Mouse (Mus musculus) left cerebral cortex, adult 11 months (tissue): ENCODE measurements around the gene Clk3.

Experiments
- DNase-seq: peaks from one replicate; pipeline ENCODE4 v3.0.0; 2022; ENCODE audit warnings: low spot score

Clk3 gene

DNA sequence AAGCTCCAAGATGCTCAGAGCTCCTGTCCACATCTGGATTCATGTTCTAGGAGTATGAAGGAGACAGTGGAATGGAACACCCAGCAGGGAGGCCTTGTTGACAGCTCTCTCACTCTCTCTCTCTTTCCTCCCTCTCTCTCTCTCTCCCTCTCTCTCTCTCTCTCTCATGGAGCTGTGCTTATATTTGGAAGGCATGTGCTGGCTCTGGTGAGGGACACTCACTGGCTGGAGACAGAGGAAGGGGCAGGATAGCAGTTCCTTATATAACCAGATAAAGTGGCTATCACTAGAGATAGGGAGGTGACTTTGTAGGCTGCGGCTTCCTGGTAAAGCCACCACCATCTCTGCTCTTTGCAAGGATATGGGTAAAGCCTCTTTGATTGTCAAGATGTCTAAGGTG is 4.6 kb upstream of the Clk3 start:
- DNase-seq: no peak

DNA sequence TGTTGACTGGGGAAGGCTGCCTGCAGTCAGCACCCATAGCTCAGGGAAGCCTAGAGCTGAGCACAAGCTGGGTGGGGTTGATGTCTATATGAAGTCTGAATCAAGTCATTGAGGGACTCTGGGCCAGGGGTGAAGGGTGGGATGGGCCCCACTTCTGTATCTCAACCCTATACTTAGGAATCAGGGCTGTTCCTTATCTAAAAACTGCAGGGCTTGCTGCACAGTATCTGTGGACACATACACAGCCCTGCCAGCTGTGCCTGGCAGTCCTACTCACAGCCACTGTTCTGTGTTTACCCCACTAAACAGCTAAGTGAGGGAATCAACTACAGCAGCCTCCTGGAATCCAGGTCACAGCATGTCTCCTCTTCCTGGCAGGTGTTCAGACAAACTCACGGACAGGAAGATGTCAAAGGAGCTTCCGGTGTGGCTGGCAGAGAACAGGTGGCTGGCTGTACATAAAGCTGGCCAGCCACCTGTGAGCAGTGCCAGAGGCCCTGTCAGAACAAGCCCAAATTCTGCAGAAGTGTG is 3.9 kb upstream of the Clk3 start:
- DNase-seq: no peak

DNA sequence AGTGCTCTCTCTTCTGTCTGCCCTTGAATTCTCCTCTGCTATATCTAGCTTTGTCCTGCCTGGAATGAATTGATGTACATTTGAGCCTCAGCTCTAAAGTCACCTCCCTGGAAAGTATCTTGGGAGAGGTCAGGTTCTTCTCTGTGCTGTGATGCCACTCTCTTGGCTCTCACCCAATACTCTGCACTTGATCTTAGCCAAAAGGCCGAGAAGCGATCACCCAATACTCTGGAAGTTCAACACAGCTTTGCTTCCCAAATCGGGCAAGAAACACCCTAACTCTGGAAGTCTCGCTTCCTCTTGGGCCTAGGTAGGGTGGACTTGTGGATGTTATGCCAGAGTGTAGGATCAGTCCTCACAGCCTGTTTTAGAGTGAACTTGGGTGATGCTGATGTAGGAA is 1.6 kb upstream of the Clk3 start:
- DNase-seq: no peak

DNA sequence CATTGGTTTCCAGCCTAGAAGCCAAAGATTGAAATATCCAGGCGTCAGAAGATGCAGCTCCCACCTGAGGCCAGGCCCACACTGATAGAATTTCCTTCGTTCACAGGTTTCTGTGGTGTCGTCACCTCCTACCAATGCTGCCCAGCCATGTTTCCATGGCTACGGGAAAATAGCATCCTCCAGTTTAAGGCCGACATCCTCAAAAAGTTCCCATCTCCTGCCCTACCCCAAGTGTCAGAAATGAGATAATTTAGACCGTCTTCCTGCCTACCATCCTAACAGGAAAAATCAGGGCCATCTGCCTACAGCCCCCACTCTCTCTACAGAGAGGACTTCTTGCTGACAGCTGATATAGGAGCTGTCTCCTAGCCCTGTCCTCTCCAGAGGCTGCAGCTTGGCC is 771 bp upstream of the Clk3 start:
- no peak for DNase-seq

DNA sequence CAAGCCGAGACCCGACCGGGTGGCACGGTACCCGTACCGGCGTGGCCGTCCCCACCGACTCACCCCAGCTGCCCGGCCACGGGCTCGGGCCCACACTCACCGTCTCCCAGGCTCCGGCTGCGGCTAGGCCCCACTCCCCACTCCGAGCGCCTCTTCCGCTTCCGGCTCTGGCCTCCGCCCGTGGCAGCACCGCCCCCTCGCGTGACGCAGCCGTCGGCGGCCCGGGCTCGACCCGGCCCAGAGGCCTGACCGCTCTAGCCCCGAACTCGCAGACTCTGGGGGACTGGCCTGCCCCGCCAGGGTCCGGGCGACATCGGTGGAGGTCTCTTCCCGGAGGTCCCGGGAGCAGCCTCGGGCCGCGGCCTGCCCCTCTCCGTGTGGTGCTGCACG is 691 bp downstream of the Clk3 start:
- DNase-seq: peak; percentile 89

DNA sequence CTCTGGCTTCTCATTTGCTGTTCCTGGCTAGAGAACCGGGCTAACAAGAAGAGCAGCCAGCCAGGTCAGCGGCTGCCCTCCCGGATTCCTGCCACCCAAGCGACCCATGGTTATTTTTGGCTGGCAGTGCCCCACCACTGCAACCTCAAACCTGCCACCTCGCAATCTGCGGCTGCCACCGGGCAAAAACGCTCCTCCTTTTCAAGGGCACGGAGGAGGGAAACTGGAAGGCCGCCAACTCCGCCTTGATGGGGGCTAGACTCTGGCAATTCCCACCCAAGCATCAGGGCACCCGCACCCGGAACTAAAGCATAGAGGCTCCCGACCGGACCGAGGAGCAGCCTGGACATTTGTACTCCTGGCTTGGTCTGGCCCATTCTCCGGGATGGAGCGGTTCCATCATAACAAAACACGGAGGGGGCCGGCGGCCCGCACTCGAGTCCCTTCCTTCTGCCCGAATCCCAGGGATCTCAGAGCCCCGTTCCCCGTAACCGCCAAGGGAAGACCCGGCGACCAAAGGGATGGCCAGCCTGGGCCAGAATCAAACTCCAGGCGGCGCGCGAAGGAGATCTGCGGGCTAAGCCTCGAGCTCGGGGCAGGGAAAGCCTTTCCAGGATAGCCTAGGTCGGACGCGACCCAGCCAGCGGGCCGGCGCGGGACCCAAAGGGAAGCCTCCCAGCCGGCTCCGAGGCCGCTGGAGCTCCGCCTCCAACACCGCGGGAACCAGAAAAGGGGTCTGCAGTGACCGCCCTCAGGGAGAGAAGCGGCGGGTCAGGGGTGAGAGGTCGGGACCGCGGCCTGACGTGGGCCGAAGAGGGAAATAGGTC is 1.3 kb downstream of the Clk3 start:
- peak; percentile 67 for DNase-seq

DNA sequence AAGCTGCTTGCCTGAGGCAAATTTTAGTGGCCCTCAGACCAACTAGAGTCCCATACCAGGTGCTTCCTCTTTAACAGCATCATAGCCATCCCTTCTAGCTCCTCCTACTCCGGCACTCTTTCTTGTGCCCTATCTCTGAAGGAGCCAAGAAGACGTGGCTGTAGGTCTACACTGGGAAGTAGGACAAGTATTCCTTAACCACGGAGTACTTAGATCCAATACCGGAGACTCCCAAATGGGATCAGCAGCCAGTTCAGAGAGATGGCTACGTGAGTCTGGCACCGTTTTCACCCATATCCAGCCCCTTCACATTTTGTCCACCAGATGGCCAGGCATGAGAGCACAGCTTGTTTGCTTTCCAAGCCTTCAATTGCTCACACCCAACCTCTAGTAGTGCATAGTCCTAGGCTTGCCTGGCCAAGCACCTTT is 3.1 kb downstream of the Clk3 start:
- no peak for DNase-seq

DNA sequence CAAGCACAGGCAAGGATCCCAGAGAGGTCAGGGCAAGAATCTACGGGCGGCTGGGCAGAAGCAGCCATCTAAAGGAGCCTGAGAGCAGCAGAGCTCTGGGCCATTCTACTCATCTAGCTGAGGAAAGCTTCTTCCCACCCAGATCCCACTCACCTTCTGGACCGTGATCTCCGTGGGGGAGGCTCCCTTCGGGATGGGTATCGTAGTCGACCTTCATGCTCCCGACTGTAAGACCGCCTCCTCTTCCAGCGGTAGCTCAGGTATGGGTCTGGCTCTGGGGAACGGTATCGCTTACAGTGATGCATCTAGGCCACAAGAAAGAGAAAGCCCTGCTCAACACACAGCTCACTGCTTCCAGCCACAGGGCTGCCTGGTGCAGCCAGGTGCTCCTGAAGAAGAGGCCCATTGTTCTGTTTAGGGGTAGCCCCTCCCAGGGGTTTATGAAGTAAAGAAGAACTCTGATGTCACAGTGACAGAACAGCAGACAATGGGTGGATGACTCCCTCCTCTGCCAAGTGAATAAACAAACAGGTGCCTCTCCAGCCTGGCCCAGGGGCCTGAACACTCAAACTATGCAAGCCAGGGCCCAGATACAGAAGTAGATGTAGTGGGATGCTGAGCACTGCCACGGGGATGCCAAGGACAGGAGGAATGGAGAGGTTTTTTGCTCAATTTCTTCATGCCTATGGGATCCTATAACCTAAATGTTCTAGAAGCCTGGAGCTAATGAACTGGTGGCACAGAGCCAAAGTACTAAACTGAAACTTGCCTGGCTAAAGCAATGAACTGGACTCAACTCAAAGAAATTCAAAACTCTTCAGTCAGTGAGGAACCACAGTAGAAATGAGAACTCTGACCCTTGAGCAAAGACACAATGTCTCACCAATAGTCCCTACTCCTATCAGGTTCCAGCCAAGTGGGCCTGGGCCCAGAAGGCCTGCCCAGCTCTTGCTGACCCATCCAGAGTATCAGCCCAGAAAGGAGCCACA is 3.8 kb downstream of the Clk3 start:
- DNase-seq: no peak

DNA sequence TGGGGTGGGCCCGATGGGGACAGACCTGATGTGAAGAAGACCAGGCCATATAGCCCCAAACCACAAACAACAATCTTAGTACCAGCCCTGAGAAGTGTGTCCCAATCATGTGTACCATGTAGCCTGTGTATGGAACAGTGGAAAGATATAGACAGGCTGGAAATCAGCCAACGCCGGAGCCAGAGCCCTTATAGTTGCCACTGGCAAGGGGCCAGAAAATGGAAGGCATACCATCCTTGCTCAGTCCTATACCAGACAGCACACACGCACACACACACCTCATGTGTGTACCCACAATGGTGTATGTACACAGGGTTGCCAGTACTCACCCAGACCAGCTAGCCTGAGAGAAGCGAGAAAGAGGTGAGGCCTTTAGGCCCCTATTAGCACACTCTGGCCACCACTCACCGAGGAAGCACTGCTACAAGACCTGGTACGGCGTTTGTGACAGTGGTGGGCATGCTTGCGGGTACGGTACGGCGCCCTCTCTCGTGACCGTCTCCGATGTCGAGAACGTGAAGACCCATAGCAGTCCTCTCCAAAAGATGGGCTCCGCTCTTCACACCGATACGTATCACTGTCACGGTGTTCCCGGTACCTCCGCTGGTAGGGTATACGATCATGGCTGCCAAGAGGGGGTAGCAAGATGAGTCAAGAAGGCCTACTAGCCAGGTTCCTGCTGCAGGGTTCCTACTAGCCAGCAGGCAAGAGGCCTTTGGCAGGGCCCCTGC is 5.1 kb downstream of the Clk3 start:
- DNase-seq: no peak

DNA sequence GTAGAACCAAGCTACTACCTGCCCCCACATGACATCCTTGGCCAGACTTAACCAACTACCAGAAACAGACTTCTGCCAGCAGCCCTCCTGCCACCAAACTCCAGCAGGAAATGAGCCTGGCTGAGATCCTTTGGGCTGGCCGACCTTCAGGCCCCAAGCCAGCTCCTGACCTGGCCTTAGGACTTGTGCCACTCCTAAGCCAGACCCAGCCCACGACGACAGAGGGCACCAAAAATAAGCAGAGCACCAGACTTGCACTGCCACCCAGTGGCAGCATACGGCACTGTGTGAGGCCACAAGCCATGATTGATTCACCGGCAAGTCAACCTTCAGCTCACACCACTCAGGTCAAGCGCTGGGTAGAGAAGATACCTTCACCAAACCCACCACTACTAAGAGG is 6.4 kb downstream of the Clk3 start:
- no peak for DNase-seq

DNA sequence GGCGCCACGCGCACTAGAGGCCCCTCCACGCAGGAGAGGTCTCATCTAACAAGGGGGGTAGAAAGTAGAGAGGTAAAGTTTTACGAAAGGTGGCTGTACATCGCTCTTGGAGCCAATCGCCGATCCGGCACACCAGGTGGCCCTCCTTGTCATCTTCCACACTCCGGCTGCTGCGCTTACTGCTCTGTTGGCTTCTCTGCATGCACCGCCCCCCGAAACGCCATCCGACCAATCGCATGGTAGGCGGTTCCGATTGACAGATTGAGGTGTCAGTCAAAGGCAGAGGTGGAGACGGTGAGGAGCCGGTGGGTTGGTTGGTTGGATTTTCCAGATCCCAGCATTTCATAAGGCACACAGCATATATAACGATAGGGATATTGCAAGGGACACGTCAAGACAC is 7.1 kb downstream of the Clk3 start:
- DNase-seq: no peak

DNA sequence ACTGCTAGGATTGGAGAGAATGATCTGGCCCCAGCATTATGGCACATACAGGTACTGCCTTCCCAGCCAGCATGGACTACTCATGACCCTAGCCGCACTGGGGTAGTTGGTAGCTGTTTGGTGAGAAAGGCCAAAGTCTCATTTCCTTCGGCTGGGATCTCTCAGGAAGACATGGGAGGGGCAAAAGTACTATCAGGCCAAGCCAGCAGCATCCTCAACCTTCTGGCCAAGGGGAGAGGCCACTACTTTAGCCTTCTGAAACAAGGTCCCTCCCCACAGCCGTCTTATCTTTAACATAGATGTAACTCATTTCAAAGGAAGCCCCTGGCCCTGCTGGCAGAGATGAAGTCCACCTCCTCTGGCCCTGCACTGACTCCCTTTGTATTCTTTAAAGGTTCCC is 8.1 kb downstream of the Clk3 start:
- no peak for DNase-seq

DNA sequence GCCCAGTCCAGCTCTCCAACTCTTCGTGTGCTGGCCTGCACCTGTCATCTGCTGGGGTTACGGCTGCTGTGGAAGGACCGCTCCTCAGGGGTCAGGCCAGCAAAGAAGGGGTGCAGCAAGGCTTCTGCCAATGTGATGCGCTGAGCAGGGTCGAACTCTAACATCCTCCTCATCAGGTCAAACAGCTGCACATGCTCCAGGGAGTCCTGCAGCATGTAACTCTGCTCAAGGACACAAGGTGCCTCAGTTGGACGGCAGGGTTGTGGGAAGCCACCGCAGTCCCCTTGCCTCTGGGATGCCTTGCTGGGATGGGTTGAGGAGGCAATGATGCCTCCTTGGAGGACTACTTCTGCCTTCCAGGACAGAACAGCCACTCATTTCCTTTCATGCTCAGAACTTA is 14.8 kb downstream of the Clk3 start:
- DNase-seq: no peak

DNA sequence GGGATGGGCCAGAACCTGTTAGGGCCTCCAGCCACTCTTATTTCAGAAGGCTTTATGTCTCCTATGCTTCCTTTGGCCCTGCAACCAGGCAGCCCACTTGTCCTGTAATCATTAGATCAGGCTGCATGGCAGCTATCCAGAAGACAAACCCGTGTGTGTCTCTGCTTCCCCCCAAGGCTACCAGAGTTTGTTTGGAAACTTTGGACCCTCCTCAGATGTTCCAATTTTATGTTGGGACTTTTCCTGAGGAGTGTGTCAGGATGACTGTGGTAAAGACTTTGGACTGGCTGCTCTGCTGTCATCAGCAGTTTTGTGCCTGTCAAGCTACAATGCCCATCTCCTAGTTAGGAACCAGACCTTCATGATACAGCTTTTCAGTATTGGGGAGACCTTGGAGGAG is 16.8 kb downstream of the Clk3 start:
- no peak for DNase-seq

DNA sequence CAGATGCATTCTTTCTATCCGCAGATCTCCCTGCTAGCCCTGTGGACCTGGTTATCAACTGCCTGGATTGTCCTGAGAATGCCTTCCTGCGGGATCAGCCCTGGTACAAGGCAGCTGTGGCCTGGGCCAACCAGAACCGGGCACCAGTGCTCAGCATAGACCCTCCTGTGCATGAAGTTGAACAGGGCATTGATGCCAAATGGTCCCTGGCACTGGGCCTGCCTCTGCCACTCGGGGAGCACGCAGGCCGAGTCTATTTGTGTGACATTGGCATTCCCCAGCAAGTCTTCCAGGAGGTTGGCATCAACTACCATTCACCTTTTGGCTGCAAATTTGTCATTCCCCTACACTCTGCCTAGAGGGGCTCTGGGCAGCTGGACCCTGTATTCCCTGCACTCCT is 17.5 kb downstream of the Clk3 start:
- no peak for DNase-seq

DNA sequence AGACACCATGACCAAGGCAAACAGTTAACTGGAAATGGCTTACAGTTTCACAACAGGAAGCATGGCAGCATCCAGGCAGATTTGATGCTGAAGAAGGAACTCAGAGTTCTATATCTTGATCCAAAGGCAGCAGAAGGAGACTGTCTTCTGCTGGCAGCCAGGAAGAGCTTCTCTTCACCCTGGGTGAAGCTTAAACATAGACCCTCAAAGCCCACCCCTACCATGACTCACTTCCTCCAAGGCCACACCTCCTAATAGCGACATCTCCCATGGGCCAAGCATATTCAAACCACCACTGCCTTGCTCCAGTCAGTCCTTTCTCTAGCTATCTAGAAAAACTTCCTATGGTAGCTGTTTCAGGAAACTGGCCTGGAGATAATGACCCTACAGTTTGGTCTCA is 18.6 kb downstream of the Clk3 start:
- no peak for DNase-seq

DNA sequence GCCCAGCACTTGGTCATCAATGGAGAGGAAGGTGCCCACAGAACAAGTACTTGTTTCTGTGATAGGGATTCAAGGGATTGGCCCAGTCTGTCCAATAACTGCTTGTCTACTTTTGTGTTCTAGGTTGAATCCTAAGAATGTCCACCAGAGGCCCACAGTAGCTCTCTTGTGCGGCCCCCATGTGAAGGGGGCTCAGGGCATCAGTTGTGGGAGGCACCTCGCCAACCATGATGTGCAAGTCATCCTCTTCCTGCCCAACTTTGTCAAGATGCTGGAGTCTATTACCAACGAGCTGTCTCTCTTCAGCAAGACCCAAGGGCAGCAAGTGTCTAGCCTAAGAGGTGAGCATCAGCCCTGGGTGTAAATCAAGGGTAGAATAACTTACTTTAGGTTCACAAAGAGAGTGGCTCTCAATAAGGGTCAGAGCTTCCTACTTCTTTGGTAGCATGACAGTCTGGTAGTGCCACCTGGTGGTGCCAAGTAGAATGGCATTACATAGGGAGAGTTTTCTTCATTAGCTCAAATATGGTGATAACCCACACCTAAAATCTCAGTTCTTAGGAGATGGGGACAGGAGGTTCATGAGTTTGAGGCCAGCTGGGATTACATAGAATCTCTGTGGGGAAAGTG is 21.1 kb downstream of the Clk3 start:
- no peak for DNase-seq

DNA sequence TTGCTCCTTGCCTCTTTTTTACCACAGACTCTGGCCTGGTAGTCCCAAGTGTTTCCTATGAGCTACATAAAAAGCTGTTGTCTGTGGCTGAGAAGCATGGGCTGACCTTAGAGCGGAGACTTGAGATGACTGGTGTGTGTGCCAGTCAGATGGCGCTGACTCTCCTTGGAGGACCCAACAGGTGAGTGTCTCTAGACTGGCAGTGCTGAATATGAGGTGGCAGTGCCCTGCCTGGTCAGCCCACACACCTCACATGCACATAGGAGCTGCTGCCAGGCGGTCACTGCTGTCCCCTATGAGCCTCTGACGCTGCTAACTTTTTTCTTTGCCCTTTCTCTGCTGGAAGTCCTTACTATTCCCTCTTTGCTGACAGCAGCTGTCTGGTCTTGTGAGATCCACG is 25.8 kb downstream of the Clk3 start:
- no peak for DNase-seq

DNA sequence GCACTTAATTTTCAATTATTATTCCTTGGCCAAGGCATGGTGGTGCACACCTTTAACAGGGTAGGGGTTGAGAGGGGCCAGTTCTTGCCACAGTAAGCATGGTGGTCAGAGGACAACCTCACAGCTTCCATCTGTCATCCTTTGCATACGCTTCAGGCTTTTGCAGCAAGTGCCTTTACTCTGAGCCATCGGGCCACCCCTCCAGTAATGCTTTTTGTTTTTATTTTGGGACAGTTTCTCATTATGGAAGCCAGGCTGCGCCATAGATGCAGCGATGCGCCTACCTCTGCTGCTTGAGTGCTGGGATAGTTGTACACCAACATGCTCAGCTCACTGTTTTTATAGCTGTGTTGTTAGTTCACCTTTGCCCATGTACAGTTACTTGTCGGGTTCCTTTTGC is 32.1 kb downstream of the Clk3 start:
- no peak for DNase-seq

DNA sequence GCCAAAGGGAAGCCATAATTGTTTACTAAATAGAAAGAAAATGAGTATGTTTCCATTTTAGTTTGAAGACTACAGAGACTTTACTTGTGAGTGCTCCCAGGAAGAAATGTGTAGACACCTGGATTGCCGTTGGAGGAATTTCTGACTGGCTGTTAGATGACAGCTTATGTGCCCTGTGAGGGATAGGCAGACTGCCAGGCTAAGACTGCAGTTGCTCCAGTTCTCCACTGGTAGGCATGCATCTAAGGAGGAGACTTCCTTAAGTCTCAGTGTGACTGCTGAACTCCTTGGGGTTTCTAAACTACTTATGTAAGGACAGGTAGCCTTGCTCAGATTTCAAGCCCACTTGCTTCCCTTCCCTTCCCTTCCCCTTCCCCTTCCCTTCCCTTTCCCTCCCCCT is 37.3 kb downstream of the Clk3 start:
- DNase-seq: no peak

DNA sequence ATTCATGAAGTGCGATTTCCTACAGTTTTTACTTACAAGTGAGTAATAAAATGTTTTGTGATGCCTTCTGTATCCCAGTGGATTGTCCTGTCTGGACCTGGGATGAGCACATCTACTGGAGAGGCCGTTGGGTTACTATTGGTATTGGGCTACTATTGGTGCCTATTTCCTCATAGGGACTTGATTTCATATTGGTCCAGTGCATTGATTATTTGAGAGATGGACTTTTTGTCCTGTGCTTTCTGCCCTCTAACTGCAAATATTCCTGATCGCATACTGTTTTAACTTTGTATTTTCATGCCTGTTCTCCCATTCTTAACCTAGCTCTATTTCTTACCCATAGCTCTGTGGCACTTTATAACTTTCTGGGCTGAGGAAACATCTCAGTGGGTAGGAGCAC is 41.0 kb downstream of the Clk3 start:
- no peak for DNase-seq

DNA sequence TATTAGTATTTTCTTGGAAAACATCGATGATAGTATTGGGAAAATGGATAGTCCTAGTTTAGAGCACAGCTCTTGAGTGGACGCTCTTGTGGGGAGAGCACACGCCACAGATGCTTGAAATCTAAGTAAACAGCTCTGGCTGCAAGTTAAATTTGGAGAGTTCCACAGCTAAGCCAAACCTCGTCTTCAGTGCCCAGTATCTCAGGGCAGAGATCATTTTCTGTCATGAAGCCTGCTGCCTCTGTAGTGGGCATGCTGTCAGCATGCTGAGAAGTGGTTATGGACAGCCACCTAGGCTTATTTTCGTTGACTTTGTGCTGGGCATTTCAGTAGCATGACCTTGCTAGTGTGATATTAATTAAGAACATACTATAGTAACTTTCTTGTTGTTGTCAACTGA is 41.9 kb downstream of the Clk3 start:
- no peak for DNase-seq
